Mouse (Mus musculus): ENCODE measurements around the gene Arl11.

DNA sequence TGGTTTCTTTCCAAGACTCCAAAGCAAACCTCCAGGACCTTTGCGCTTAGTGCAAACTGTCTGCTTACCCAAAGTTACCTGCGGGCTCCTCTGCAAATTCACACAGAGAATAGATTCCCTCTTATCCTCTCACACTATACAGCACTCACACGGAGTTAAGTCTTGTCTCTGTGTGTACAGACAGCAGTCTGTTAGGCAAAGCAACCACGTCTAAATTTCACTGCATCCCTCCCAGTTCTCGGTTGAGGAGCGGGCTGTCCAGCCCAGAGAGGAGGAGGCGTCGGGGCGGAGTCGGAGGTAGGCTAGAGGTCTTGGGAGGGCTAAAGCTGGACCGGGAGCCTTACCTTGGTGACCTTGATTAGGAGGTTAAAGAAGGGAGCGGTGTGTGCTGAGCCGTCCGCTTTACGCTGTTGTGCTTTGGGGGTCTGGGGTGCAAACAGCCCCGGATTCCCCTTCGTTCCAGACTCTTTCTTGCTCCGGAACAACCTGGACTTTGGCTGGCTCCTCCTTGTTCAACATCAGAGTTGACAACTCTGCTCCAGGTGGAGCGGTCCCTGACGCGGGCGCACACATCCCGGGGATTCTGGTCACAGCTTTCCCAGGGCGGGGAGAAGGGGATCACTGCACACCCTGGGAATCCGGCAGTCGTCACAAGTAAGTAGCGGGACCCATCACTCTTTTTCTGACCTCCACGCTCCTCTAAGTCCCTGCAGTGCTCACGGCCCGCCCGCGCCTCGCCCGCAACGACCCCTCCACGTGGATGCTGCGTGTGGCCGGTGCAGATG is 34.9 kb upstream of the Arl11 start:
- TF ChIP-seq CTCF (IDR thresholded peaks at IDR 0.05; ENCODE audit: low read depth, low read length) (no peak), GATA1 (IDR thresholded peaks at IDR 0.05; ENCODE audit: borderline replicate concordance, low read length) (no peak), TAL1 (conservative IDR thresholded peaks at IDR 0.05; ENCODE audit: low read depth, low read length) (no peak)
